Mouse (Mus musculus): ENCODE data around the gene Rab40c.

GRCm38 (mm10) chr17:25877025-25877424 lies 42.5 kb downstream of the Rab40c start:
- TF ChIP-seq CTCF (IDR thresholded peaks at IDR 0.05; ENCODE audit: low read depth) (no peak), EP300 (IDR thresholded peaks at IDR 0.05; ENCODE audit: low read depth) (no peak)

Measured in heart, postnatal 0 days (tissue).